Comparison of ENCODE assay signal across 26 mouse cellular contexts in the genomic region with DNA sequence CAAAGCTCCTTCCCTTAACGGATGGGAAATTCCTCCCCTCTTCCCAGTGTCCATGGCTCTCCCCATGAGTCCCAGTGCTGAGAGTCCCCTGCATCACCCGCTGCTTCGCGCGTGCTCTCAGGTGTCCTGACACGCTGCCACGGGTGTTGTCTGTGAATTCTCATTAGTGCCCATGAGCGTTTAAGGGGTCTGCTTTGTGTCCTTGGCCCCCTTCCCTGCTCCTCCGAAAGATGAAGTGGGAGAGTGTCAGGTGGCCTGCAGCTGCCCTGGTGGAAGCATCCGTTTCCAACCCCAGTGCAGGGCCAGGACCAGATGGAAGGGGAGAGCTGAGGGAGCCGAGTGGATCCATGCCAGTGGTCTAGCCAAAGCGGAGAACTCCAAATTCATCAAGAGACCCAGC. TPM values are rescaled to one million over a fixed set of nuclear protein-coding genes. Genes with fewer than 3 reads are reported as not detected.
A peak's percentile ranks its signal among the peaks of the same experiment; 100 is the strongest.
DNase-seq lines count a peak whose midpoint lies in the region; ATAC-seq and TF ChIP-seq lines count a peak whose summit lies in the region.
"Had no signal": no experiment of that assay in that cellular context is flagged by ENCODE, and none has a peak within 500 bp of the region (broad histone marks: within the 10 kb centered on the region; RNA-seq: fewer than 3 reads in every experiment).

No protein-coding gene starts in this region.

- no peaks in the 10 kb centered on the region for H3K9me3 ChIP-seq in hindbrain, postnatal 0 days (ENCODE audit: low read length)
- no peaks in the 10 kb centered on the region for H3K9me3 ChIP-seq in hindbrain, embryonic 12.5 days (replicated peaks)
- no peaks in the 10 kb centered on the region for H3K9me3 ChIP-seq in neural tube, embryonic 13.5 days
- no peaks in the 10 kb centered on the region for H3K9me3 ChIP-seq in neural tube, embryonic 15.5 days (replicated peaks)
- H3K9me3 ChIP-seq: forebrain, embryonic 15.5 days; heart, embryonic 13.5 days; hindbrain, embryonic 10.5 days; liver, embryonic 12.5 days; midbrain, embryonic 13.5 days had no signal

- no peak overlapping the region for H3K4me3 ChIP-seq in hindbrain, postnatal 0 days (ENCODE audit: low read length)
- H3K4me3 ChIP-seq in hindbrain, embryonic 12.5 days: no peak overlapping the region
- no peak overlapping the region for H3K4me3 ChIP-seq in neural tube, embryonic 13.5 days
- no peak overlapping the region for H3K4me3 ChIP-seq in neural tube, embryonic 15.5 days (replicated peaks)
- H3K4me3 ChIP-seq: forebrain, embryonic 15.5 days; heart, embryonic 13.5 days; hindbrain, embryonic 10.5 days; liver, embryonic 12.5 days; midbrain, embryonic 13.5 days had no signal

- H3K4me2 ChIP-seq in hindbrain, postnatal 0 days (ENCODE audit: low read depth, low read length): no peak overlapping the region
- no peak overlapping the region for H3K4me2 ChIP-seq in hindbrain, embryonic 12.5 days (replicated peaks)
- H3K4me2 ChIP-seq in neural tube, embryonic 13.5 days: no peak overlapping the region
- no peak overlapping the region for H3K4me2 ChIP-seq in neural tube, embryonic 15.5 days
- H3K4me2 ChIP-seq: forebrain, embryonic 15.5 days; heart, embryonic 13.5 days; liver, embryonic 12.5 days; midbrain, embryonic 13.5 days had no signal

- DNase-seq in cerebellum, adult 9-11 months: peak; percentile 80
- peak; percentile 68 for DNase-seq in hindbrain, postnatal 0 days (ENCODE audit: low spot score)
- peak; percentile 55 to 57 for DNase-seq in cerebellum, postnatal 36 days
- DNase-seq in adrenal gland, postnatal 25 days: no peak
- DNase-seq: adrenal gland, postnatal 14 days; heart, postnatal 10 days; kidney, adult 9 months; kidney, postnatal 10 days; lung, adult 18-20 months; lung, postnatal 10 days; right cerebral cortex, postnatal 14 days had no signal

- no peak for ATAC-seq in cerebellum, adult (ENCODE audit: insufficient number of reproducible peaks, low FRiP score, low TSS enrichment)
- ATAC-seq in hindbrain, postnatal 0 days: 0 out of 2 replicates have a peak, but pooled peaks have one; percentile 9
- no peak for ATAC-seq in hindbrain, embryonic 12.5 days (ENCODE audit: low FRiP score)
- no peak for ATAC-seq in neural tube, embryonic 13.5 days (ENCODE audit: low read depth)
- ATAC-seq in neural tube, embryonic 15.5 days (ENCODE audit: low FRiP score): no peak
- ATAC-seq: CD4-positive, CD25-positive, alpha-beta regulatory T cell, adult 4 months; forebrain, embryonic 15.5 days; intestine, postnatal 0 days; liver, embryonic 12.5 days; midbrain, embryonic 13.5 days had no signal

- H3K9ac ChIP-seq in hindbrain, postnatal 0 days (replicated peaks; ENCODE audit: low read length): no peak overlapping the region
- H3K9ac ChIP-seq in hindbrain, embryonic 12.5 days: no peak overlapping the region
- peak overlapping the region; percentile 36; the same call in 1 of the 2 replicates for H3K9ac ChIP-seq in neural tube, embryonic 13.5 days
- no peak overlapping the region for H3K9ac ChIP-seq in neural tube, embryonic 15.5 days (replicated peaks)
- H3K9ac ChIP-seq: forebrain, embryonic 15.5 days; heart, embryonic 13.5 days; liver, embryonic 12.5 days had no signal

- TF ChIP-seq CTCF in hindbrain, postnatal 0 days (IDR thresholded peaks at IDR 0.05; ENCODE audit: low read depth): no peak

- H3K4me1 ChIP-seq in hindbrain, postnatal 0 days (ENCODE audit: insufficient read depth, low read length): 0 out of 2 replicates have a peak, but pooled peaks cover 7% of the 10 kb centered on the region
- peaks cover 39% of the 10 kb centered on the region for H3K4me1 ChIP-seq in hindbrain, embryonic 12.5 days
- peaks cover 51% of the 10 kb centered on the region for H3K4me1 ChIP-seq in neural tube, embryonic 13.5 days (replicated peaks)
- H3K4me1 ChIP-seq in neural tube, embryonic 15.5 days: peaks cover 12% of the 10 kb centered on the region
- H3K4me1 ChIP-seq: forebrain, embryonic 15.5 days had no signal

- no peak overlapping the region for H3K27ac ChIP-seq in hindbrain, postnatal 0 days
- H3K27ac ChIP-seq in hindbrain, embryonic 12.5 days: no peak overlapping the region
- H3K27ac ChIP-seq in neural tube, embryonic 13.5 days (replicated peaks): peak overlapping the region; percentile 14; the same call in 1 of the 2 replicates
- no peak overlapping the region for H3K27ac ChIP-seq in neural tube, embryonic 15.5 days (replicated peaks)
- H3K27ac ChIP-seq: forebrain, embryonic 15.5 days; heart, embryonic 13.5 days; liver, embryonic 12.5 days; midbrain, embryonic 13.5 days had no signal

- H3K27me3 ChIP-seq in hindbrain, postnatal 0 days (ENCODE audit: insufficient read depth, low read length): no peaks in the 10 kb centered on the region
- no peaks in the 10 kb centered on the region; the same call in 1 of the 2 replicates for H3K27me3 ChIP-seq in hindbrain, embryonic 12.5 days
- H3K27me3 ChIP-seq in neural tube, embryonic 13.5 days: no peaks in the 10 kb centered on the region
- 0 out of 2 replicates have a peak, but pooled peaks cover 10% of the 10 kb centered on the region for H3K27me3 ChIP-seq in neural tube, embryonic 15.5 days (replicated peaks)
- H3K27me3 ChIP-seq: forebrain, embryonic 15.5 days; liver, embryonic 12.5 days; midbrain, embryonic 13.5 days had no signal

- peaks cover 13% of the 10 kb centered on the region for H3K36me3 ChIP-seq in hindbrain, postnatal 0 days (ENCODE audit: insufficient read depth, low read length)
- peaks cover 8% of the 10 kb centered on the region for H3K36me3 ChIP-seq in hindbrain, embryonic 12.5 days
- peaks cover 36% of the 10 kb centered on the region for H3K36me3 ChIP-seq in neural tube, embryonic 13.5 days
- H3K36me3 ChIP-seq in neural tube, embryonic 15.5 days: peaks cover 32% of the 10 kb centered on the region

- WGBS in hindbrain, postnatal 0 days: 45% methylated on average over 12 of the region's 12 CpGs
- WGBS in hindbrain, embryonic 12.5 days: 69% methylated on average over 12 of the region's 12 CpGs
- WGBS in neural tube, embryonic 13.5 days: 63% methylated on average over 12 of the region's 12 CpGs
- WGBS in neural tube, embryonic 15.5 days: 63% methylated on average over 12 of the region's 12 CpGs

RNA-seq across cellular contexts. Expression of a gene that starts 20.5 kb away (rescaled TPM):
- total RNA-seq in hindbrain, postnatal 0 days (2014; rRNA removed): 17.3 and 27.8 TPM in 2 replicates
- 17.3 and 22.2 TPM in 2 replicates for polyA plus RNA-seq in hindbrain, postnatal 0 days (2015; fragmentation: Nextera tagmentation; extraction: Ambion mirVana)
- 19.1 and 21.1 TPM in 2 replicates for polyA plus RNA-seq in hindbrain, embryonic 12.5 days (2016; fragmentation: Nextera tagmentation; extraction: Ambion mirVana)
- polyA plus RNA-seq in neural tube, embryonic 13.5 days (2015; fragmentation: Nextera tagmentation; extraction: Ambion mirVana): 16.3 and 24.1 TPM in 2 replicates
- polyA plus RNA-seq in neural tube, embryonic 15.5 days (2015; fragmentation: Nextera tagmentation; extraction: Ambion mirVana): 22.0 and 22.8 TPM in 2 replicates
- 37.3 and 38.1 TPM in 2 replicates for total RNA-seq in adrenal gland, postnatal 25 days (2021)

RNA-seq across cellular contexts. Expression of a gene that starts 20.8 kb away (rescaled TPM):
- 6.4 and 11.1 TPM in 2 replicates for total RNA-seq in hindbrain, postnatal 0 days (2014; rRNA removed)
- 10.1 and 13.5 TPM in 2 replicates for polyA plus RNA-seq in hindbrain, postnatal 0 days (2015; fragmentation: Nextera tagmentation; extraction: Ambion mirVana)
- 9.0 and 10.4 TPM in 2 replicates for polyA plus RNA-seq in hindbrain, embryonic 12.5 days (2016; fragmentation: Nextera tagmentation; extraction: Ambion mirVana)
- polyA plus RNA-seq in neural tube, embryonic 13.5 days (2015; fragmentation: Nextera tagmentation; extraction: Ambion mirVana): 11.6 and 11.8 TPM in 2 replicates
- 11.7 TPM in 2 replicates for polyA plus RNA-seq in neural tube, embryonic 15.5 days (2015; fragmentation: Nextera tagmentation; extraction: Ambion mirVana)
- total RNA-seq in adrenal gland, postnatal 25 days (2021): 19.9 and 22.3 TPM in 2 replicates

RNA-seq across cellular contexts. Expression of a gene that starts 45.0 kb away (rescaled TPM):
- total RNA-seq in hindbrain, postnatal 0 days (2014; rRNA removed): 72.6 and 76.9 TPM in 2 replicates
- polyA plus RNA-seq in hindbrain, postnatal 0 days (2015; fragmentation: Nextera tagmentation; extraction: Ambion mirVana): 91.8 and 98.2 TPM in 2 replicates
- polyA plus RNA-seq in hindbrain, embryonic 12.5 days (2016; fragmentation: Nextera tagmentation; extraction: Ambion mirVana): 35.7 and 42.3 TPM in 2 replicates
- 50.6 and 58.1 TPM in 2 replicates for polyA plus RNA-seq in neural tube, embryonic 13.5 days (2015; fragmentation: Nextera tagmentation; extraction: Ambion mirVana)
- polyA plus RNA-seq in neural tube, embryonic 15.5 days (2015; fragmentation: Nextera tagmentation; extraction: Ambion mirVana): 45.5 and 80.6 TPM in 2 replicates
- total RNA-seq in adrenal gland, postnatal 25 days (2021): 17.5 and 18.1 TPM in 2 replicates

RNA-seq across cellular contexts. Expression of a gene that starts 58.9 kb away (rescaled TPM):
- 6.9 and 7.1 TPM in 2 replicates for total RNA-seq in hindbrain, postnatal 0 days (2014; rRNA removed)
- polyA plus RNA-seq in hindbrain, postnatal 0 days (2015; fragmentation: Nextera tagmentation; extraction: Ambion mirVana): 1.0 and 1.1 TPM in 2 replicates
- 0.21 and 0.57 TPM in 2 replicates for polyA plus RNA-seq in hindbrain, embryonic 12.5 days (2016; fragmentation: Nextera tagmentation; extraction: Ambion mirVana)
- polyA plus RNA-seq in neural tube, embryonic 13.5 days (2015; fragmentation: Nextera tagmentation; extraction: Ambion mirVana): 0.55 and 0.57 TPM in 2 replicates
- polyA plus RNA-seq in neural tube, embryonic 15.5 days (2015; fragmentation: Nextera tagmentation; extraction: Ambion mirVana): 0.34 and 0.44 TPM in 2 replicates
- 2.5 and 3.5 TPM in 2 replicates for total RNA-seq in adrenal gland, postnatal 25 days (2021)
- total RNA-seq: gastrocnemius, postnatal 4 days; heart, postnatal 10 days; megakaryocyte-erythroid progenitor cell, adult 5-6 weeks had no signal
- polyA plus RNA-seq: CD4-positive, CD25-positive, alpha-beta regulatory T cell, adult 4 months; heart, embryonic 13.5 days; intestine, postnatal 0 days; macrophage; stomach, embryonic 14.5 days had no signal
